19 mouse cellular contexts compared by ENCODE assay signal in the genomic region with DNA sequence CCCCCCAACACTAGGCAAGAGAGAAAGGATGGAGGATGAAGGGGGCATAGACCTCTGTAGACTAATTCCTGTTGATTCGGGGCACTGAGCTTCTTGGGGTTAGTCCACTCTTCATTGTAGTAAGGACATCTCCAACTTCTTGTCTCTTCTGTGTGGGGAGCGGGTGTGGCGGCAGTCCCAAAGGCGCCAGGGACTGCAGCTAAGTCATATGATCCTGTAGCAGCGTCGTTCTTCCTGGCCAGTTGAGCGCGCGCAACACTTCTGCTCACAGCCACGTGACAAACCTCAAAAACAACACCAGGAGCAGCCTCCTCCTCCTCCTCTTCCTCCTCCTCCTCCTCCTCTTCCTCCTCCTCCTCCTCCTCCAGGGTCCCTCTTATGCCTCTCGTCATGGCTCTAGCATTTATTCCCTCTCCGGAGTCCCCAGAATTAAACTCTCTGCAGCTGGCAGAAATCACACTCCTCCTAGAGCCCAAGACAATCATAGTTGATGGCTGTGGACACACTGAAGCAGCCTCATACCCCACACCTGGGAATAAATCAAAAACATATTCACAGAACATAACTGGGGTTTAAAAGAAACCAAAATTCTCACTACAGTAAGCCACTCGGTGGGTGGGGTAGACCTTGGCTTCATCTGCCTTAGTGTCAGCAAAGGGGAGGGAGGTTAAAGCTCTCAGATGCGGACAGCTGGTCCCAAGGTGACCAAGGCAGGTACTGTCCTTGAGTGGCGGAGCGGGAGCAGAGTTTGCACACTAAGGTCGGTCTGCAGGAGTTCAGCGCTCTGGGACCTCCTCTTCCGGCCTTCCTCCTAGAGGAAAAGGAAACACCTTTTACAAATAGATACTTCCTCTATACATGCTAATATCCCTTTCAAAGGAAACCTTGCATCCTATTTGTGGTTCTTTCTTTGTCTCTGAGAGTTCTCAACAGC. TPM values are rescaled to one million over a fixed set of nuclear protein-coding genes. Genes with fewer than 3 reads are reported as not detected.
A peak's percentile ranks its signal among the peaks of the same experiment; 100 is the strongest.
DNase-seq lines count a peak whose midpoint lies in the region; ATAC-seq and TF ChIP-seq lines count a peak whose summit lies in the region.
"Had no signal": no experiment of that assay in that cellular context is flagged by ENCODE, and none has a peak within 500 bp of the region (broad histone marks: within the 10 kb centered on the region; RNA-seq: fewer than 3 reads in every experiment).

No protein-coding gene starts in this region.

- H3K4me2 ChIP-seq in lung, postnatal 0 days (replicated peaks; ENCODE audit: low read depth, low read length) = 0 out of 2 replicates have a peak overlapping the region, but pooled peaks have one; percentile 17
- no peak overlapping the region for H3K4me2 ChIP-seq in hindbrain, embryonic 13.5 days
- H3K4me2 ChIP-seq: hindbrain, embryonic 12.5 days; liver, embryonic 13.5 days; midbrain, embryonic 12.5 days had no signal

- no peak for TF ChIP-seq POLR2A in ES-Bruce4 (IDR thresholded peaks at IDR 0.05; ENCODE audit: insufficient read depth, low read length)

- H3K9ac ChIP-seq in ES-Bruce4 (ENCODE audit: low read depth, poor library complexity, severe bottlenecking) = no peak overlapping the region
- H3K9ac ChIP-seq in lung, postnatal 0 days (replicated peaks; ENCODE audit: low read depth) = no peak overlapping the region
- no peak overlapping the region for H3K9ac ChIP-seq in hindbrain, embryonic 13.5 days
- H3K9ac ChIP-seq: hindbrain, embryonic 12.5 days; liver, embryonic 13.5 days; midbrain, embryonic 12.5 days had no signal

- ATAC-seq in lung, postnatal 0 days = peak; percentile 46
- no peak for ATAC-seq in hindbrain, embryonic 13.5 days (ENCODE audit: low FRiP score)

- TF ChIP-seq CTCF in ES-Bruce4 (IDR thresholded peaks at IDR 0.05; ENCODE audit: low read depth, low read length) = no peak
- no peak for TF ChIP-seq CTCF in lung, postnatal 0 days (IDR thresholded peaks at IDR 0.05)

- peak; percentile 51 to 52 for DNase-seq in lung, adult 18-20 months
- no peak for DNase-seq in lung, postnatal 10 days
- DNase-seq in lung, postnatal 0 days (ENCODE audit: low spot score) = no peak
- peak; percentile 29 for DNase-seq in thymus, postnatal 0 days (ENCODE audit: low spot score)
- DNase-seq in Muller cell, postnatal 12 days (ENCODE audit: inconsistent ontology term) = no peak
- no peak for DNase-seq in midbrain, embryonic 10.5 days (ENCODE audit: low spot score)
- DNase-seq: cerebellum, adult 11-12 months; kidney, adult 18-20 months; liver, embryonic 13.5 days; right cerebral cortex, postnatal 25 days had no signal

- 60% methylated on average over 19 of the region's 19 CpGs for WGBS in lung, postnatal 0 days
- WGBS in hindbrain, embryonic 13.5 days = 87% methylated on average over 19 of the region's 19 CpGs
- WGBS in midbrain, embryonic 10.5 days = 87% methylated on average over 19 of the region's 19 CpGs

- no peak overlapping the region for H3K4me3 ChIP-seq in ES-Bruce4 (ENCODE audit: low read depth, low read length)
- H3K4me3 ChIP-seq in lung, postnatal 0 days (ENCODE audit: low read depth, low read length) = no peak overlapping the region
- H3K4me3 ChIP-seq in hindbrain, embryonic 13.5 days = no peak overlapping the region
- H3K4me3 ChIP-seq in midbrain, embryonic 10.5 days = no peak overlapping the region
- H3K4me3 ChIP-seq: forebrain, embryonic 10.5 days; hindbrain, embryonic 12.5 days; left cerebral cortex, adult 2 months; liver, embryonic 13.5 days; midbrain, embryonic 12.5 days had no signal

- no peaks in the 10 kb centered on the region for H3K36me3 ChIP-seq in ES-Bruce4 (ENCODE audit: control insufficient read depth, insufficient read depth, low read length, poor library complexity, severe bottlenecking)
- no peaks in the 10 kb centered on the region for H3K36me3 ChIP-seq in lung, postnatal 0 days (ENCODE audit: insufficient read depth, low read length)
- H3K36me3 ChIP-seq in hindbrain, embryonic 13.5 days = no peaks in the 10 kb centered on the region
- no peaks in the 10 kb centered on the region for H3K36me3 ChIP-seq in midbrain, embryonic 10.5 days
- H3K36me3 ChIP-seq: forebrain, embryonic 10.5 days; hindbrain, embryonic 12.5 days; liver, embryonic 13.5 days; midbrain, embryonic 12.5 days had no signal

- no peaks in the 10 kb centered on the region for H3K9me3 ChIP-seq in ES-Bruce4 (replicated peaks; ENCODE audit: control insufficient read depth, insufficient read depth, low read length, poor library complexity, severe bottlenecking)
- H3K9me3 ChIP-seq in lung, postnatal 0 days (ENCODE audit: low read length) = no peaks in the 10 kb centered on the region
- no peaks in the 10 kb centered on the region for H3K9me3 ChIP-seq in hindbrain, embryonic 13.5 days
- no peaks in the 10 kb centered on the region for H3K9me3 ChIP-seq in midbrain, embryonic 10.5 days (replicated peaks)
- H3K9me3 ChIP-seq: forebrain, embryonic 10.5 days; hindbrain, embryonic 12.5 days; liver, embryonic 13.5 days; midbrain, embryonic 12.5 days had no signal

- no peaks in the 10 kb centered on the region for H3K27me3 ChIP-seq in ES-Bruce4 (ENCODE audit: control insufficient read depth, insufficient read depth, low read length, poor library complexity, severe bottlenecking)
- H3K27me3 ChIP-seq in lung, postnatal 0 days (replicated peaks; ENCODE audit: insufficient read depth, low read length) = no peaks in the 10 kb centered on the region
- H3K27me3 ChIP-seq in hindbrain, embryonic 13.5 days = no peaks in the 10 kb centered on the region
- H3K27me3 ChIP-seq in midbrain, embryonic 10.5 days (ENCODE audit: low read depth, poor library complexity, severe bottlenecking) = peaks cover 7% of the 10 kb centered on the region; the same call in 1 of the 2 replicates

- 0 out of 2 replicates have a peak, but pooled peaks have one; percentile 11 for TF ChIP-seq EP300 in ES-Bruce4 (IDR thresholded peaks at IDR 0.05; ENCODE audit: insufficient read depth, low read depth, low read length)
- TF ChIP-seq EP300 in lung, postnatal 0 days (IDR thresholded peaks at IDR 0.05) = peak; percentile 48; the same call in 1 of the 2 replicates

- H3K4me1 ChIP-seq in ES-Bruce4 (ENCODE audit: control insufficient read depth, insufficient read depth, low read length) = peaks cover 8% of the 10 kb centered on the region
- H3K4me1 ChIP-seq in lung, postnatal 0 days (ENCODE audit: insufficient read depth, low read depth, low read length) = no peaks in the 10 kb centered on the region
- H3K4me1 ChIP-seq in hindbrain, embryonic 13.5 days (replicated peaks) = no peaks in the 10 kb centered on the region
- peaks cover 6% of the 10 kb centered on the region; the same call in 1 of the 2 replicates for H3K4me1 ChIP-seq in midbrain, embryonic 10.5 days
- H3K4me1 ChIP-seq: hindbrain, embryonic 12.5 days had no signal

- no peak overlapping the region for H3K27ac ChIP-seq in ES-Bruce4 (ENCODE audit: insufficient read depth, low read length)
- no peak overlapping the region; the same call in 1 of the 2 replicates for H3K27ac ChIP-seq in lung, postnatal 0 days (ENCODE audit: low read length)
- no peak overlapping the region for H3K27ac ChIP-seq in hindbrain, embryonic 13.5 days
- H3K27ac ChIP-seq in midbrain, embryonic 10.5 days (replicated peaks) = no peak overlapping the region
- H3K27ac ChIP-seq: forebrain, embryonic 10.5 days; hindbrain, embryonic 12.5 days; left cerebral cortex, adult 2 months; liver, embryonic 13.5 days; midbrain, embryonic 12.5 days had no signal

RNA-seq across cellular contexts. Expression of a gene that starts 3.1 kb away (rescaled TPM):
- 0.58 and 1.8 TPM in 2 replicates for polyA plus RNA-seq in ES-Bruce4 (2011; ENCODE audit: insufficient read depth, insufficient read length, low read depth, missing spikeins)
- 1.2 and 2.2 TPM in 2 replicates for polyA plus RNA-seq in lung, postnatal 0 days (2015; fragmentation: Nextera tagmentation; extraction: Ambion mirVana)
- 236 and 256 TPM in 2 replicates for polyA plus RNA-seq in thymus, postnatal 0 days (2015; fragmentation: Nextera tagmentation; extraction: Ambion mirVana)
- 0.17 TPM in 1 of 2 replicates, not detected in the other for polyA plus RNA-seq in hindbrain, embryonic 13.5 days (2015; fragmentation: Nextera tagmentation; extraction: Ambion mirVana)
- polyA plus RNA-seq in midbrain, embryonic 10.5 days (2016; fragmentation: Nextera tagmentation; extraction: Ambion mirVana) = 0.10 TPM in 1 of 2 replicates, not detected in the other
- polyA plus RNA-seq: embryonic facial prominence, embryonic 14.5 days; forebrain, embryonic 10.5 days; heart, embryonic 14.5 days; hindbrain, embryonic 12.5 days; limb, embryonic 11.5 days; liver, embryonic 13.5 days; midbrain, embryonic 12.5 days had no signal

Comparison
In these comparisons a context has a peak if more than half of its experiments do, and no peak if none do; other contexts are left out.
1. DNase-seq: peak in lung, adult 18-20 months (2 of 2) and thymus, postnatal 0 days (single experiment); none in lung, postnatal 10 days (single experiment), lung, postnatal 0 days (single experiment), Muller cell, postnatal 12 days (single experiment) and midbrain, embryonic 10.5 days (single experiment).
2. RNA of a gene that starts 3.1 kb away (polyA plus RNA-seq): 236 to 256 TPM in thymus, postnatal 0 days; 1.2 to 2.2 TPM in lung, postnatal 0 days, 0.58 to 1.8 TPM in ES-Bruce4, 0.10 TPM in midbrain, embryonic 10.5 days and 0.17 TPM in hindbrain, embryonic 13.5 days; every median in the first group is over 10 times any median in the second.